Mouse (Mus musculus) CH12.LX (cell line): Measurements from ENCODE around the gene Angptl6. TPM values are rescaled to one million over a fixed set of nuclear protein-coding genes. Genes with fewer than 3 reads are reported as not detected.

Experiments
- DNase-seq: peaks from one replicate; pipeline ENCODE4 v3.0.0-alpha.2; 2013; ENCODE audit errors: extremely low read depth
- H3K27ac ChIP-seq: 2 replicates; pipeline ENCODE4 v1.5.1; 2012; ENCODE audit warnings: low read depth, mild to moderate bottlenecking, control low read depth, moderate library complexity; ENCODE audit not compliant: insufficient read depth
- H3K27me3 ChIP-seq: replicated peaks from 2 replicates; pipeline ENCODE3; 2012; ENCODE audit warnings: inconsistent platforms
- H3K36me3 ChIP-seq, 2 experiments: replicated peaks in 1 of 2; 2 replicates each; pipeline versions ENCODE3 to v1.6.1; 2012; ENCODE audit warnings: inconsistent platforms in 1 of 2, low read length in 1 of 2, mild to moderate bottlenecking in 1 of 2, mixed read lengths in 1 of 2, moderate library complexity in 1 of 2; ENCODE audit not compliant: control insufficient read depth in 1 of 2, insufficient read depth in 1 of 2
- H3K4me1 ChIP-seq, 2 experiments: 2 replicates each; pipeline ENCODE4 v1.6.1; 2012; ENCODE audit warnings: inconsistent platforms in 1 of 2, moderate library complexity in 1 of 2; ENCODE audit not compliant: insufficient read depth in 2 of 2, control insufficient read depth in 1 of 2
- H3K4me2 ChIP-seq: 2 replicates; pipeline ENCODE4 v1.6.1; 2012; ENCODE audit warnings: low read depth, mild to moderate bottlenecking, control low read depth; ENCODE audit not compliant: poor library complexity, insufficient read depth, severe bottlenecking
- H3K4me3 ChIP-seq, 3 experiments: fragments of 150-350 bp in 1 of 3; sonication (generic) in 1 of 3; replicated peaks in 1 of 3; 2 replicates each; pipeline versions ENCODE3 to v1.5.1; 2011 to 2012; ENCODE audit warnings: low read depth in 2 of 3, low read length in 2 of 3, mild to moderate bottlenecking in 2 of 3, moderate library complexity in 2 of 3, control low read depth in 1 of 3, improper control_type of control experiment in 1 of 3, inconsistent platforms in 1 of 3, mixed read lengths in 1 of 3; ENCODE audit not compliant: poor library complexity in 1 of 3
- H3K79me2 ChIP-seq: replicated peaks from 2 replicates; pipeline ENCODE4 v1.6.1; 2012; ENCODE audit warnings: mild to moderate bottlenecking, moderate library complexity; ENCODE audit not compliant: control insufficient read depth, poor library complexity, insufficient read depth, severe bottlenecking; ENCODE audit errors: extremely low read depth
- H3K9ac ChIP-seq: 2 replicates; pipeline ENCODE4 v1.6.1; 2012; ENCODE audit warnings: low read depth, mild to moderate bottlenecking, control low read depth, moderate library complexity; ENCODE audit not compliant: insufficient read depth
- H3K9me3 ChIP-seq: replicated peaks from 2 replicates; pipeline ENCODE3; 2012; ENCODE audit warnings: low read length, inconsistent platforms, mixed read lengths
- BHLHE40 ChIP-seq: IDR thresholded peaks from 2 replicates; pipeline ENCODE4 v1.6.1; 2011; ENCODE audit warnings: mild to moderate bottlenecking, low read depth, low read length, improper control_type of control experiment
- CHD1 ChIP-seq: IDR thresholded peaks from 2 replicates; pipeline ENCODE4 v1.6.1; 2012; ENCODE audit warnings: low read depth, low read length, improper control_type of control experiment, inconsistent platforms
- CTCF ChIP-seq, 2 experiments: IDR thresholded peaks in 1 of 2; conservative IDR thresholded peaks in 1 of 2; 2 replicates each; pipeline ENCODE4 v1.5.1; 2011 to 2012; ENCODE audit warnings: low read depth in 2 of 2, low read length in 2 of 2, improper control_type of control experiment in 1 of 2, inconsistent platforms in 1 of 2, mild to moderate bottlenecking in 1 of 2, moderate library complexity in 1 of 2
- E2F4 ChIP-seq: IDR thresholded peaks from 2 replicates; pipeline ENCODE4 v1.6.1; 2011; ENCODE audit warnings: low read depth, low read length, improper control_type of control experiment; ENCODE audit not compliant: insufficient replicate concordance
- ELF1 ChIP-seq: IDR thresholded peaks from 2 replicates; pipeline ENCODE4 v1.6.1; 2014; ENCODE audit warnings: low read depth, mild to moderate bottlenecking, inconsistent platforms, low read length, improper control_type of control experiment
- GABPA ChIP-seq: IDR thresholded peaks from 2 replicates; pipeline ENCODE4 v1.6.1; 2012; ENCODE audit warnings: low read depth, low read length, improper control_type of control experiment, inconsistent platforms; ENCODE audit not compliant: insufficient replicate concordance
- HCFC1 ChIP-seq: IDR thresholded peaks from 2 replicates; pipeline ENCODE4 v1.6.1; 2012; ENCODE audit warnings: low read depth, mild to moderate bottlenecking, inconsistent platforms, low read length, improper control_type of control experiment
- IRF4 ChIP-seq: IDR thresholded peaks from 2 replicates; pipeline ENCODE4 v1.6.1; 2014; ENCODE audit warnings: low read depth, mild to moderate bottlenecking, inconsistent platforms, low read length, improper control_type of control experiment
- JUN ChIP-seq: IDR thresholded peaks from 2 replicates; pipeline ENCODE4 v1.6.1; 2011; ENCODE audit warnings: low read depth, mild to moderate bottlenecking, low read length, improper control_type of control experiment, moderate library complexity; ENCODE audit not compliant: insufficient read depth
- JUND ChIP-seq: conservative IDR thresholded peaks from 2 replicates; pipeline ENCODE4 v1.6.1; 2011; ENCODE audit warnings: low read depth, low read length, improper control_type of control experiment
- KAT2A ChIP-seq: IDR thresholded peaks from 2 replicates; pipeline ENCODE4 v1.6.1; 2012; ENCODE audit warnings: low read length, improper control_type of control experiment, inconsistent platforms; ENCODE audit not compliant: insufficient replicate concordance
- MAFK ChIP-seq: IDR thresholded peaks from 2 replicates; pipeline ENCODE4 v1.6.1; 2011; ENCODE audit warnings: low read length, improper control_type of control experiment; ENCODE audit not compliant: insufficient replicate concordance
- MAZ ChIP-seq: IDR thresholded peaks from 2 replicates; pipeline ENCODE4 v1.6.1; 2012; ENCODE audit warnings: low read depth, mild to moderate bottlenecking, inconsistent platforms, low read length, improper control_type of control experiment, moderate library complexity
- MXI1 ChIP-seq: IDR thresholded peaks from 2 replicates; pipeline ENCODE4 v1.6.1; 2011; ENCODE audit warnings: mild to moderate bottlenecking, low read depth, low read length, improper control_type of control experiment
- MYC ChIP-seq: IDR thresholded peaks from 2 replicates; pipeline ENCODE4 v1.6.1; 2011; ENCODE audit warnings: low read depth, mild to moderate bottlenecking, improper control_type of control experiment, low read length
- NELFE ChIP-seq: IDR thresholded peaks from 2 replicates; pipeline ENCODE4 v1.6.1; 2011; ENCODE audit warnings: low read depth, low read length, improper control_type of control experiment
- NRF1 ChIP-seq: IDR thresholded peaks from 2 replicates; pipeline ENCODE4 v1.6.1; 2014; ENCODE audit warnings: low read depth, mild to moderate bottlenecking, inconsistent platforms, low read length, improper control_type of control experiment, moderate library complexity
- PAX5 ChIP-seq: IDR thresholded peaks from 2 replicates; pipeline ENCODE4 v1.6.1; 2012; ENCODE audit warnings: low read length, inconsistent platforms, mixed read lengths
- POLR2AphosphoS2 ChIP-seq: IDR thresholded peaks from 2 replicates; pipeline ENCODE4 v1.6.1; 2011; ENCODE audit warnings: low read depth, low read length, improper control_type of control experiment
- RAD21 ChIP-seq: IDR thresholded peaks from 2 replicates; pipeline ENCODE4 v1.6.1; 2011; ENCODE audit warnings: low read depth, mild to moderate bottlenecking, low read length, improper control_type of control experiment, moderate library complexity
- RCOR1 ChIP-seq: conservative IDR thresholded peaks from 2 replicates; pipeline ENCODE4 v1.6.1; 2012; ENCODE audit warnings: low read depth, mild to moderate bottlenecking, inconsistent platforms, low read length, improper control_type of control experiment
- SIN3A ChIP-seq: IDR thresholded peaks from 2 replicates; pipeline ENCODE4 v1.6.1; 2012; ENCODE audit warnings: low read length, improper control_type of control experiment, inconsistent platforms
- SMC3 ChIP-seq: IDR thresholded peaks from 2 replicates; pipeline ENCODE4 v1.6.1; 2011; ENCODE audit warnings: low read depth, low read length, improper control_type of control experiment
- UBTF ChIP-seq: IDR thresholded peaks from 2 replicates; pipeline ENCODE4 v1.6.1; 2012; ENCODE audit warnings: low read depth, mild to moderate bottlenecking, inconsistent platforms, low read length, improper control_type of control experiment, moderate library complexity
- ZNF384 ChIP-seq: IDR thresholded peaks from 2 replicates; pipeline ENCODE4 v1.6.1; 2012; ENCODE audit warnings: low read depth, low read length, improper control_type of control experiment, inconsistent platforms
- dilution Hi-C: fragments of 300-500 bp; cut with MboI; formaldehyde crosslinking; loops from 2 replicates; pipeline ENCODE4 v1.14.3; 2020; ENCODE audit warnings: low sequenced_read_pairs; ENCODE audit not compliant: extremely low pct_unique_long_range_greater_than_20kb, extremely low pct_ligation_motif_present
- in situ Hi-C: fragments of 300-500 bp; cut with MboI; formaldehyde crosslinking; loops from 3 replicates; pipeline ENCODE4 v1.14.3; 2019; ENCODE audit warnings: low sequenced_read_pairs, low pct_ligation_motif_present, low pct_unique_long_range_greater_than_20kb, mixed read lengths
- polyA plus RNA-seq: library from polyadenylated mRNA; unstranded; fragments of >175 nt; gene quantifications from 2 replicates; pipeline ENCODE4 v1.2.1, GENCODE M21; 2012; ENCODE audit warnings: low read depth; ENCODE audit not compliant: insufficient read length
- total RNA-seq, 2 experiments: library from RNA; depleted of rRNA; stranded (reverse); fragments of 300-350 nt in 1 of 2; fragments of >200 nt in 1 of 2; gene quantifications; 2 replicates each; pipeline ENCODE4 v1.2.3; 2012 to 2014

Angptl6 gene
- total and polyA plus RNA-seq, 3 experiments: 0.57 to 11.8 (median 2.0) TPM

DNA sequence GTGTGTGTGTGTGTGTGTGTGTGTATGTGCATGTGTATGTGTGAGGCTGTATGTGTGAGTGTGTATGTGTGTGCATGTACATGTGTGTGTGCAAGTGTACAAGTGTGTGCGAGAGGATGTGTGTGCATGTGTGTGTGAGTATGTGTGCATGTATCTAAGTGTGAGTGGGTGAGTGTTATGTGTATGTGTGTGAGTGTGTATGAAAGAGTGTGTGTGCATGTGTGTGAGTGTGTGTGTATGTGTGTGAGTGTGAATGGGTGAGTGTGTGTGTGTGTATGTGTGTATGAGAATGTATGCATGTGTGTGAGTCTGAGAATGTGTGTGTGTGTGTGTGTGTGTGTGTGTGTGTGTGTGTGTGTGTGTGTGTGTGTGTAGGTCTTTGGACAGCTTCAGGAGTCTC, 51.4 kb downstream of the Angptl6 start:
- dilution Hi-C loops: no loop called here
- no peaks in the 10 kb centered on the region for H3K9me3 ChIP-seq
- H3K4me2 ChIP-seq: no peak overlapping the region
- peaks cover 74% of the 10 kb centered on the region for H3K27me3 ChIP-seq
- no peak overlapping the region for H3K27ac ChIP-seq
- no peak for TF ChIP-seq KAT2A
- TF ChIP-seq SMC3: no peak
- no peak for TF ChIP-seq CHD1
- no peak for TF ChIP-seq CTCF (conservative IDR thresholded peaks at IDR 0.05 in 1 of 2, IDR thresholded peaks at IDR 0.05 in 1 of 2; ENCODE audit: low read depth in 2 of 2, low read length in 2 of 2)
- no peak for TF ChIP-seq POLR2AphosphoS2
- TF ChIP-seq MYC: no peak
- TF ChIP-seq RCOR1: no peak
- TF ChIP-seq PAX5: no peak
- no peak for TF ChIP-seq BHLHE40
- TF ChIP-seq HCFC1: no peak
- TF ChIP-seq E2F4: no peak
- no peak for TF ChIP-seq ELF1
- no peak for TF ChIP-seq NELFE
- TF ChIP-seq MXI1: no peak
- TF ChIP-seq MAFK: no peak
- no peaks in the 10 kb centered on the region for H3K79me2 ChIP-seq
- no peak overlapping the region for H3K4me3 ChIP-seq
- no peak for DNase-seq
- no peaks in the 10 kb centered on the region for H3K36me3 ChIP-seq
- in situ Hi-C loops: no loop called here
- peaks cover 0 to 5% of the 10 kb centered on the region in 2 experiments; a peak in 1 of 4 replicates for H3K4me1 ChIP-seq
- no peak overlapping the region for H3K9ac ChIP-seq

DNA sequence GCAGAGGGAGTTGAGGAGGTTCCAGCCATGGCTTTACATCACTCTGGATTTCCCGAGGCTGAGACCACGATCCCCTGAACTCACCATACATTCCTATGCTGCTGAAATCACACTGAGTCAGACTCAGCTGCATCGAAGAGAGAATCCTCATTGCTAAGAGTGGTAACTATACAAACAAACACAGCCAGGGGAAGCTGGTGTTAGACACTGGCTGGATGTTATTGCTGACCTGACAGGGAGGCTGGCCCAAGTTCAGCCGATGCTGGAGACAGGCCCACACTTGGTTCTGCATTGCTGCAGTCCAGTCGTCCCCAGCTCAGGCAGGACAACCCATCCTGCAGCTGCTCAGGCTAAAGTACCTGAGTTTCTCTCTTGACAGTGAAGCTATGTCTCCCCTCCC, 53.7 kb downstream of the Angptl6 start:
- in situ Hi-C loops (no loop called here), dilution Hi-C loops (no loop called here)
- DNase-seq: no peak
- Histone ChIP-seq H3K4me1 (0 out of 4 replicates have a peak, but pooled peaks cover 0 to 2% of the 10 kb centered on the region in 2 experiments), H3K9ac (no peak overlapping the region), H3K36me3 (no peaks in the 10 kb centered on the region), H3K4me2 (no peak overlapping the region), H3K4me3 (no peak overlapping the region), H3K27me3 (peaks cover 75% of the 10 kb centered on the region), H3K9me3 (no peaks in the 10 kb centered on the region), H3K27ac (no peak overlapping the region), H3K79me2 (no peaks in the 10 kb centered on the region)
- TF ChIP-seq GABPA (no peak), IRF4 (no peak), ZNF384 (no peak), RAD21 (no peak), ELF1 (no peak), JUN (no peak), JUND (no peak), SIN3A (no peak), UBTF (no peak), SMC3 (no peak), MXI1 (no peak), POLR2AphosphoS2 (no peak), MAZ (no peak), NRF1 (no peak), CHD1 (no peak), CTCF (conservative IDR thresholded peaks at IDR 0.05 in 1 of 2, IDR thresholded peaks at IDR 0.05 in 1 of 2; ENCODE audit: low read depth in 2 of 2, low read length in 2 of 2) (no peak)
